Mouse (Mus musculus): ENCODE measurements at regions not wholly inside any gene's neighbourhood (a gene's known extent, or its start where the extent isn't known, plus 50 kb on each side); places are given as distances from the start of the nearest gene placed in this dataset.

- H3K27me3 ChIP-seq (ENCODE audit: control insufficient read depth, insufficient read depth, insufficient read length): peaks cover 7% of the 10 kb centered on the region
- H3K79me3 ChIP-seq (ENCODE audit: low read depth): no peaks in the 10 kb centered on the region
- H3K36me3 ChIP-seq (ENCODE audit: control insufficient read depth, insufficient read depth): no peaks in the 10 kb centered on the region
- H3ac ChIP-seq (ENCODE audit: control insufficient read depth, insufficient read length, low read depth): no peak overlapping the region
- no peaks in the 10 kb centered on the region for H3K79me2 ChIP-seq (ENCODE audit: control insufficient read depth, insufficient read depth)
- no peak overlapping the region for H3K4me3 ChIP-seq (ENCODE audit: insufficient read depth, poor library complexity, severe bottlenecking)
- no peak for TF ChIP-seq MAX (IDR thresholded peaks at IDR 0.05)
- TF ChIP-seq CTCF (IDR thresholded peaks at IDR 0.05; ENCODE audit: control insufficient read depth, insufficient read depth, insufficient read length): no peak
- TF ChIP-seq USF1 (IDR thresholded peaks at IDR 0.05; ENCODE audit: low read depth): no peak
- no peak for TF ChIP-seq CEBPB (IDR thresholded peaks at IDR 0.05; ENCODE audit: low read depth)
- TF ChIP-seq MYOD1 (IDR thresholded peaks at IDR 0.05; ENCODE audit: control insufficient read depth, insufficient read length, low read depth): no peak
- TF ChIP-seq MYOG (IDR thresholded peaks at IDR 0.05; ENCODE audit: control insufficient read depth, extremely low read depth, insufficient read length): no peak
- TF ChIP-seq FOSL1 (IDR thresholded peaks at IDR 0.05; ENCODE audit: insufficient read depth, low read length, poor library complexity, severe bottlenecking): no peak
Observed at GRCm38 (mm10) chr6:84426691-84427090, 167.0 kb downstream of the Cyp26b1 start.

GRCm38 (mm10) chr6:84425823-84426222, 167.9 kb downstream of the Cyp26b1 start:
- peak; percentile 92 for TF ChIP-seq CTCF (IDR thresholded peaks at IDR 0.05; ENCODE audit: control insufficient read depth, insufficient read depth, insufficient read length)
- TF ChIP-seq MAX (IDR thresholded peaks at IDR 0.05): no peak
- Histone ChIP-seq H3K79me3 (ENCODE audit: low read depth) (no peaks in the 10 kb centered on the region), H3K36me3 (ENCODE audit: control insufficient read depth, insufficient read depth) (no peaks in the 10 kb centered on the region), H3K27me3 (ENCODE audit: control insufficient read depth, insufficient read depth, insufficient read length) (peaks cover 7% of the 10 kb centered on the region), H3ac (ENCODE audit: control insufficient read depth, insufficient read length, low read depth) (no peak overlapping the region), H3K79me2 (ENCODE audit: control insufficient read depth, insufficient read depth) (no peaks in the 10 kb centered on the region), H3K4me3 (ENCODE audit: insufficient read depth, poor library complexity, severe bottlenecking) (no peak overlapping the region)

GRCm38 (mm10) chr6:84422946-84423345, 170.8 kb downstream of the Cyp26b1 start:
- TF ChIP-seq CEBPB (IDR thresholded peaks at IDR 0.05; ENCODE audit: low read depth): no peak
- no peak for TF ChIP-seq FOSL1 (IDR thresholded peaks at IDR 0.05; ENCODE audit: insufficient read depth, low read length, poor library complexity, severe bottlenecking)
- TF ChIP-seq MAX (IDR thresholded peaks at IDR 0.05): no peak
- no peak for TF ChIP-seq USF1 (IDR thresholded peaks at IDR 0.05; ENCODE audit: low read depth)
- TF ChIP-seq CTCF (IDR thresholded peaks at IDR 0.05; ENCODE audit: control insufficient read depth, insufficient read depth, insufficient read length): no peak
- no peak for TF ChIP-seq MYOD1 (IDR thresholded peaks at IDR 0.05; ENCODE audit: control insufficient read depth, insufficient read length, low read depth)
- H3K79me3 ChIP-seq (ENCODE audit: low read depth): no peaks in the 10 kb centered on the region

GRCm38 (mm10) chr6:84419691-84420090, 174.0 kb downstream of the Cyp26b1 start:
- Histone ChIP-seq H3K4me3 (ENCODE audit: insufficient read depth, poor library complexity, severe bottlenecking) (no peak overlapping the region), H3K27me3 (ENCODE audit: control insufficient read depth, insufficient read depth, insufficient read length) (no peaks in the 10 kb centered on the region), H3K79me3 (ENCODE audit: low read depth) (no peaks in the 10 kb centered on the region), H3ac (ENCODE audit: control insufficient read depth, insufficient read length, low read depth) (no peak overlapping the region), H3K79me2 (ENCODE audit: control insufficient read depth, insufficient read depth) (no peaks in the 10 kb centered on the region), H3K36me3 (ENCODE audit: control insufficient read depth, insufficient read depth) (no peaks in the 10 kb centered on the region)
- TF ChIP-seq MAX (IDR thresholded peaks at IDR 0.05): no peak

More at GRCm38 (mm10) chr6:84422946-84423345, 170.8 kb downstream of the Cyp26b1 start:
- H3K79me2 ChIP-seq (ENCODE audit: control insufficient read depth, insufficient read depth): no peaks in the 10 kb centered on the region
- H3K4me3 ChIP-seq (ENCODE audit: insufficient read depth, poor library complexity, severe bottlenecking): no peak overlapping the region
- no peaks in the 10 kb centered on the region for H3K27me3 ChIP-seq (ENCODE audit: control insufficient read depth, insufficient read depth, insufficient read length)
- H3K36me3 ChIP-seq (ENCODE audit: control insufficient read depth, insufficient read depth): no peaks in the 10 kb centered on the region
- no peak overlapping the region for H3ac ChIP-seq (ENCODE audit: control insufficient read depth, insufficient read length, low read depth)

- Histone ChIP-seq H3ac (ENCODE audit: control insufficient read depth, insufficient read length, low read depth) (no peak overlapping the region), H3K27me3 (ENCODE audit: control insufficient read depth, insufficient read depth, insufficient read length) (no peaks in the 10 kb centered on the region), H3K36me3 (ENCODE audit: control insufficient read depth, insufficient read depth) (no peaks in the 10 kb centered on the region), H3K4me3 (ENCODE audit: insufficient read depth, poor library complexity, severe bottlenecking) (no peak overlapping the region), H3K79me3 (ENCODE audit: low read depth) (no peaks in the 10 kb centered on the region), H3K79me2 (ENCODE audit: control insufficient read depth, insufficient read depth) (no peaks in the 10 kb centered on the region)
- TF ChIP-seq USF1 (IDR thresholded peaks at IDR 0.05; ENCODE audit: low read depth): no peak
- peak; percentile 12 for TF ChIP-seq CEBPB (IDR thresholded peaks at IDR 0.05; ENCODE audit: low read depth)
Observed at GRCm38 (mm10) chr6:84419281-84419680, 174.4 kb downstream of the Cyp26b1 start.

- Histone ChIP-seq H3K4me3 (ENCODE audit: insufficient read depth, poor library complexity, severe bottlenecking) (no peak overlapping the region), H3K79me2 (ENCODE audit: control insufficient read depth, insufficient read depth) (no peaks in the 10 kb centered on the region), H3K36me3 (ENCODE audit: control insufficient read depth, insufficient read depth) (no peaks in the 10 kb centered on the region), H3K27me3 (ENCODE audit: control insufficient read depth, insufficient read depth, insufficient read length) (no peaks in the 10 kb centered on the region), H3K79me3 (ENCODE audit: low read depth) (no peaks in the 10 kb centered on the region), H3ac (ENCODE audit: control insufficient read depth, insufficient read length, low read depth) (no peak overlapping the region)
- TF ChIP-seq FOSL1 (IDR thresholded peaks at IDR 0.05; ENCODE audit: insufficient read depth, low read length, poor library complexity, severe bottlenecking) (no peak), MAX (IDR thresholded peaks at IDR 0.05) (no peak)
Observed at GRCm38 (mm10) chr6:84416992-84417636, 176.6 kb downstream of the Cyp26b1 start.

- Histone ChIP-seq H3K4me3 (ENCODE audit: insufficient read depth, poor library complexity, severe bottlenecking) (no peak overlapping the region), H3K79me2 (ENCODE audit: control insufficient read depth, insufficient read depth) (no peaks in the 10 kb centered on the region), H3ac (ENCODE audit: control insufficient read depth, insufficient read length, low read depth) (no peak overlapping the region), H3K79me3 (ENCODE audit: low read depth) (no peaks in the 10 kb centered on the region), H3K36me3 (ENCODE audit: control insufficient read depth, insufficient read depth) (no peaks in the 10 kb centered on the region), H3K27me3 (ENCODE audit: control insufficient read depth, insufficient read depth, insufficient read length) (no peaks in the 10 kb centered on the region)
- no peak for TF ChIP-seq CTCF (IDR thresholded peaks at IDR 0.05; ENCODE audit: control insufficient read depth, insufficient read depth, insufficient read length)
- no peak for TF ChIP-seq MYOG (IDR thresholded peaks at IDR 0.05; ENCODE audit: control insufficient read depth, extremely low read depth, insufficient read length)
- TF ChIP-seq MYOD1 (IDR thresholded peaks at IDR 0.05; ENCODE audit: control insufficient read depth, insufficient read length, low read depth): no peak
- TF ChIP-seq MAX (IDR thresholded peaks at IDR 0.05): no peak
- TF ChIP-seq CEBPB (IDR thresholded peaks at IDR 0.05; ENCODE audit: low read depth): no peak
- no peak for TF ChIP-seq USF1 (IDR thresholded peaks at IDR 0.05; ENCODE audit: low read depth)
Observed at GRCm38 (mm10) chr6:84414400-84414799, 179.3 kb downstream of the Cyp26b1 start.

All from C2C12 (cell line).